In the genomic region with DNA sequence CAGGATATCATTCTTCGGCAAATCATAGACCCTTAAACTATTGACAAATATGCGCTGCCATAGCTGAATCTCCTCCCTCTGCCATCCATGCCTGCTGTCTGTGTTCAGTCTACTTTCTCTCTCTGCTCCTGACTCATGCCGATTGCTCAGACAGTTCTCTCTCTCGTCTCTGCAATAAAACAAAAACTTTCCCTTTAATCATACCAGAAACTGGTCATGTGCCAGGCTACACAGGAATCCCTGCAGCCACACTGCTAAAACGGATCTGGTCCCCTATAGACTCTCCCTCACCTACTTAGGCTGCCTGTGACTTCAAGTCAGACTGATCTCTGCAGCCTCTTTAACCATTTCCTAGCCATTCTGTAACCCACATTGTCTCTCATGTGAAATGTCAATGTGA, we compare ENCODE assay signal across 16 mouse cellular contexts. TPM values are rescaled to one million over a fixed set of nuclear protein-coding genes. Genes with fewer than 3 reads are reported as not detected.
A peak's percentile ranks its signal among the peaks of the same experiment; 100 is the strongest.
DNase-seq lines count a peak whose midpoint lies in the region; TF ChIP-seq lines count a peak whose summit lies in the region.
"Had no signal": no experiment of that assay in that cellular context is flagged by ENCODE, and none has a peak within 500 bp of the region (broad histone marks: within the 10 kb centered on the region; RNA-seq: fewer than 3 reads in every experiment).

No protein-coding gene starts in this region.

- H3K9me3 ChIP-seq in E14TG2a.4 (ENCODE audit: low read length) (peaks cover 11% of the 10 kb centered on the region), ES-E14 (ENCODE audit: control insufficient read depth, insufficient read depth, low read depth, low read length) (no peaks in the 10 kb centered on the region)
- H3K9me3 ChIP-seq: forebrain, embryonic 13.5 days; hindbrain, embryonic 12.5 days; hindbrain, embryonic 15.5 days had no signal

- H3K4me3 ChIP-seq in E14TG2a.4 (replicated peaks; ENCODE audit: low read length) (peak overlapping the region; percentile 45), ES-E14 (ENCODE audit: insufficient read depth in 1 of 2, low read depth in 1 of 2, low read length in 2 of 2, poor library complexity in 1 of 2, severe bottlenecking in 1 of 2) (peak overlapping the region in 1 of 2 experiments; percentile 10; a peak in 1 of 4 replicates)
- H3K4me3 ChIP-seq: forebrain, embryonic 10.5 days; forebrain, embryonic 13.5 days; hindbrain, embryonic 12.5 days; hindbrain, embryonic 15.5 days had no signal

- H3K9ac ChIP-seq in ES-E14 (ENCODE audit: insufficient read depth, low read depth, low read length, poor library complexity, severe bottlenecking) = no peak overlapping the region
- H3K9ac ChIP-seq: forebrain, embryonic 13.5 days; hindbrain, embryonic 12.5 days; hindbrain, embryonic 15.5 days had no signal

- in situ Hi-C loops in ES-E14 (cut with MboI; ENCODE audit: low sequenced_read_pairs in 2 of 2, unreplicated experiment in 2 of 2) = no loop called here

- H3K4me1 ChIP-seq in E14TG2a.4 (replicated peaks; ENCODE audit: low read depth, low read length) = peaks cover 53% of the 10 kb centered on the region
- H3K4me1 ChIP-seq in ES-E14 (ENCODE audit: control insufficient read depth in 2 of 2, insufficient read depth in 2 of 2, low read length in 2 of 2, poor library complexity in 1 of 2) = peaks cover 0 to 3% of the 10 kb centered on the region in 2 experiments; a peak in 1 of 4 replicates
- H3K4me1 ChIP-seq: forebrain, embryonic 13.5 days; hindbrain, embryonic 12.5 days; hindbrain, embryonic 15.5 days had no signal

- H3K27me3 ChIP-seq in E14TG2a.4 (ENCODE audit: insufficient read depth, low read length) = no peaks in the 10 kb centered on the region
- H3K27me3 ChIP-seq: forebrain, embryonic 13.5 days had no signal

- DNase-seq in adrenal gland, postnatal 10 days = peak; percentile 18
- DNase-seq in adrenal gland, postnatal 25 days = no peak
- no peak for DNase-seq in ES-E14 (ENCODE audit: low read depth, low spot score)
- no peak for DNase-seq in cerebellum, adult 8-10 months
- DNase-seq in gastrocnemius, adult 8-10 months (ENCODE audit: low spot score in 2 of 2) = no peak
- DNase-seq: cerebellum, adult 18-20 months; cerebellum, adult 9-11 months; gastrocnemius, postnatal 14 days; kidney, adult 2 months had no signal

- peak overlapping the region; percentile 6; the same call in 1 of the 2 replicates for H3K27ac ChIP-seq in ES-E14 (ENCODE audit: insufficient read depth, low read depth, low read length, poor library complexity, severe bottlenecking)
- H3K27ac ChIP-seq: forebrain, embryonic 10.5 days; forebrain, embryonic 13.5 days; hindbrain, embryonic 12.5 days; hindbrain, embryonic 15.5 days had no signal

- no peak for TF ChIP-seq CTCF in E14TG2a.4 (conservative IDR thresholded peaks at IDR 0.05; ENCODE audit: low read length)

- H3K36me3 ChIP-seq in E14TG2a.4 (ENCODE audit: insufficient read depth, low read length) (peaks cover 14% of the 10 kb centered on the region; the same call in 1 of the 2 replicates), ES-E14 (ENCODE audit: control insufficient read depth, insufficient read depth, low read length, poor library complexity, severe bottlenecking) (no peaks in the 10 kb centered on the region; the same call in 1 of the 2 replicates)
- H3K36me3 ChIP-seq: forebrain, embryonic 10.5 days; hindbrain, embryonic 12.5 days; hindbrain, embryonic 15.5 days had no signal

TF ChIP-seq in ES-E14, 5 proteins besides CTCF, POLR2A, EP300 and RAD21:
- TF ChIP-seq ZC3H11A (IDR thresholded peaks at IDR 0.05; ENCODE audit: borderline replicate concordance, low read depth, low read length) = no peak
- TF ChIP-seq ZNF384 (IDR thresholded peaks at IDR 0.05; ENCODE audit: low read depth, low read length) = no peak
- no peak for TF ChIP-seq MAFK (IDR thresholded peaks at IDR 0.05; ENCODE audit: insufficient read depth, low read depth, low read length)
- TF ChIP-seq HCFC1 (IDR thresholded peaks at IDR 0.05; ENCODE audit: borderline replicate concordance, insufficient read depth, low read length) = no peak
- TF ChIP-seq CHD2 (IDR thresholded peaks at IDR 0.05; ENCODE audit: low read depth, low read length) = no peak

RNA-seq across cellular contexts. Expression of gene Zfp870, which starts 18.7 kb away (rescaled TPM):
- 1 to 10 TPM; 7.3 to 9.2 TPM for total RNA-seq in adrenal gland, postnatal 10 days (2021)
- 11.2 and 12.6 TPM in 2 replicates for total RNA-seq in adrenal gland, postnatal 25 days (2021)
- total RNA-seq in ES-E14 (2012; rRNA removed) = 9.5 and 9.9 TPM in 2 replicates
- 1 to 10 TPM; 4.8 to 8.5 (median 8.1) TPM for total RNA-seq in gastrocnemius, adult 8-10 months (2022)

RNA-seq across cellular contexts. Expression of gene Zfp799, which starts 42.6 kb away (rescaled TPM):
- total RNA-seq in adrenal gland, postnatal 10 days (2021) = 10 to 100 TPM in 1 of 2 experiments, 1 to 10 TPM in 1; 9.6 to 15.4 TPM
- total RNA-seq in adrenal gland, postnatal 25 days (2021) = 11.5 and 17.4 TPM in 2 replicates
- 9.3 and 12.9 TPM in 2 replicates for total RNA-seq in ES-E14 (2012; rRNA removed)
- 10 to 100 TPM in 1 of 4 experiments, 1 to 10 TPM in 3; 5.6 to 11.0 (median 7.9) TPM for total RNA-seq in gastrocnemius, adult 8-10 months (2022)

RNA-seq across cellular contexts. Expression of gene Cyp4f14, which starts 44.4 kb away (rescaled TPM):
- total RNA-seq in adrenal gland, postnatal 10 days (2021) = 1 to 10 TPM; 2.0 to 2.1 TPM
- total RNA-seq in adrenal gland, postnatal 25 days (2021) = 9.4 and 12.7 TPM in 2 replicates
- total RNA-seq in ES-E14 (2012; rRNA removed) = 0.32 and 0.58 TPM in 2 replicates
- under 1 TPM in 2 of 4 experiments, not detected in 2; 0.18 to 0.44 TPM for total RNA-seq in gastrocnemius, adult 8-10 months (2022)
- total RNA-seq: heart, postnatal 25 days; hematopoietic stem cell, adult 5-6 weeks had no signal
